Mouse (Mus musculus): ENCODE results near the gene Smarcc2. TPM values are rescaled to one million over a fixed set of nuclear protein-coding genes. Genes with fewer than 3 reads are reported as not detected.
A peak's percentile ranks its signal among the peaks of the same experiment; 100 is the strongest.
"Not testable (repeated sequence)": the region's sequence is repeated elsewhere in the genome, so short reads cannot be mapped to it uniquely, and the experiment has no call there.

Gene Smarcc2
- polyA plus RNA-seq, 1 experiment from 2014 or later = 177 TPM

DNA sequence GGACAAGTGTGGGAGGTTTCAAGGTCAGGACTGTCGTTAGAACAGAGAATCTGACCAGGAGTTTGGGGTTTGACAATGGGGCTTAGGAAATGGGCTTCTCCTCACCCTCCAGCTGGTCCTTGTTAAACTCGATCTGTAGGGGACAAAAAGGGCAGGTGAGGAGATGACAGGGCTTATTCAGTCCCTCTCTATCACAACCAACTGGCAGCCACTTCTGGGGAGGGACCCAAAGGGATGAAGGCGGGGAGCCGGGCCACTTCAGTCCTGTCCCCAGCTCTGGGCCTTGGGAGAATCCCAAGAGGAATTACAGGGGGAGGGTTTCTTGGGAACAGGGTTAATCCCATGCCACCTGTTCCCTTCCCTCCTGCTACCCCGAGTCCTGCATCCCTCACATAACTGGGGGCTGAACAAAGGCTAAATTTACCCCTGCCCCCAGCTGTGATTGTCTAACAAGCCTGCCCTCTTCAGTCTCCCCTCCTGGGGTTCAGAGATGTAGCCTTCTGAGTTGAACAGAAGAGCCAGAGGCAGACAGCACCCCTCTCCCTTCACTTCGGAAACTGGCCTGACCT, 37.5 kb downstream of the Smarcc2 start:
- no peak for ATAC-seq (ENCODE audit: low FRiP score, low read depth)
- Histone ChIP-seq H3K4me1 (peaks cover 35% of the 10 kb centered on the region), H3K9me3 (no peaks in the 10 kb centered on the region), H3K27me3 (replicated peaks) (no peaks in the 10 kb centered on the region), H3K36me3 (peaks cover 4% of the 10 kb centered on the region), H3K4me3 (no peak overlapping the region), H3K27ac (no peak overlapping the region), H3K4me2 (replicated peaks) (no peak overlapping the region), H3K9ac (0 out of 2 replicates have a peak overlapping the region, but pooled peaks have one; percentile 8)
- 43% methylated on average over 6 of the region's 6 CpGs for WGBS

DNA sequence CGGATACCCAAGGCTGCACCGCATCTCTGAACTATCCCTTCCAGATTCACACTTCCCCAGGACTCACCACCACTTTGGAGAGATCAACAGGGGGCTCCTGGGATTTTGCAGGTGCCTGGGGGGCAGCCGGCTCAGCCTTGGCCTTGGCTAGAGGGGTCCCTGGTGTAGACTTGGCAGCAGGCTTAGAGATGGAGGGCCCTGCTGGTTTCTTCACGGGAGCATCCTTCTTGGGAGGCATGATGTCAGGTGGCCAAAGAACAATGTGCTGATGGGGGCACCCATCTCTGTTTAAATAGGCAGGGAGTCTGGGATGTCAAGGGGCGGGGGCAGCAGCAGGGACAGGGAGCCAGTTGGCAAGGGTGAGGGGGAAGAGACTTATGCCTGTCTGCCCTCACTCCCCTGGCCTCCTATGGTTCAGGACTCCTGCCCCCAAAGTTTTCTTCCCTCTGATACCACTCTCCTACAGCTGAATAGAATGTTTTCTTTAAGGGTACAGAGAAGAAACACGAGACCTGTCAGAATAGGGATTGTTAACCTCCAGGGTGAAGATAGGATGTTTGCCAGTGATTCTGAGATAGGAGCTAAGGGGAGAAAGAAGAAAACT, 38.2 kb downstream of the Smarcc2 start:
- peaks cover 28% of the 10 kb centered on the region for H3K4me1 ChIP-seq

DNA sequence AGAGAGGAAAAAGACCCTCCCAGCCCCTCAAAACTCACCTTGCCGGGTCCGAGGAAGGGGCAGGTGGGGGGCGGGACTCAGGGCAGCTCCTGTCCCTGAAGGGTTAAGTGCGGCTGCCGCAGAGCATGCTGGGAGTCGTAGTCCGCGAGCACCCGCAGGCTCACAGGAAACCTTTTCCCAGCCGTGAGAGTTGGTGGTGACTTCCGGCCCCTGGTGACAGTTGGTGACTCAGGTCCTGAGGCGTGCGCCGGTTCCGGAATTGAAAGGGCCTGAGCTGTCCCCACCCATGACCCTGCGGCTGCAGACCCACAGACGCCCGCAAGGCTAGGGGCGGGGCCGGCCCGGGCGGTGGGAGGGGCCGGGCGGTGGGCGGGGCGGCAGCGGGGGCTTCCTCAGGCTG, 39.5 kb downstream of the Smarcc2 start, which contains the start of gene Myl6b:
Gene Myl6b (minus strand): TSS at position 96 of the 400 bp plus-strand sequence.
- Histone ChIP-seq H3K9ac (peak within 1 kb of the TSS; percentile 54), H3K4me1 (peaks cover 21% of the 10 kb centered on the region), H3K4me3 (peak within 1 kb of the TSS; percentile 57), H3K4me2 (replicated peaks) (peak within 1 kb of the TSS; percentile 79), H3K9me3 (no peaks in the 10 kb centered on the region), H3K36me3 (no peaks in the 10 kb centered on the region), H3K27ac (peak within 1 kb of the TSS; percentile 22; the same call in 1 of the 2 replicates), H3K27me3 (replicated peaks) (no peaks in the 10 kb centered on the region)
- WGBS = under 1% methylated on average over 27 of the region's 27 CpGs
- peak; percentile 78 for ATAC-seq (ENCODE audit: low FRiP score, low read depth)

More for the DNA sequence above, 38.2 kb downstream of the Smarcc2 start:
- Histone ChIP-seq H3K9me3 (no peaks in the 10 kb centered on the region), H3K27me3 (replicated peaks) (no peaks in the 10 kb centered on the region), H3K27ac (no peak overlapping the region), H3K4me3 (no peak overlapping the region), H3K9ac (no peak overlapping the region), H3K36me3 (no peaks in the 10 kb centered on the region), H3K4me2 (replicated peaks) (peak overlapping the region; percentile 79)
- WGBS = 45% methylated on average over 6 of the region's 6 CpGs
- no peak for ATAC-seq (ENCODE audit: low FRiP score, low read depth)

DNA sequence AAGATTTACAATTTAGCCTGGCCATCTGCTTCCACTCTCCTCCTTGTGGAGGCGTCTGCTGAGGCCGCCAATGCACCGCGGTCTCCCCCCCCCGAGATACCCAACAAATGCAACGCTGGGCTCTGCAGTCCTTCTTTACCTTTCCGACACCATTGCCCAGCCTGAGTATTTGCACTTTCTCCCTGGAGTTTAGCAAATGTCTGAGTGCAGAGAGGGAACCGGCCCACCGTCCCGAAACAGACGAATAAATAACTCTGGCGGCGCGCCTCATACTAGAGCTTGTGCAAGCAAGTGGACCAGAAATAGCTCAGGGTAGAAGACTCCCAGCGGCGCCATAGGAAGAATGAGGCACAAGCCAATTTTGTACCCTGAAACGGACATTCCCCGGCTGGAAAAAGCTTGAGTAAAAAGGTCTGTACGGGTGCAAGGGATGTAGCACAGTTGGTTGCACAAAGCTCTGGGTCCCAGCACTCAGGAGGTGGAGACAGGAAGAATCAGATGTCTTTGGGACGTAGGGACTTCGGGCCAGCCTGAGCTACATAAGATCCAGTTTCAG, 40.1 kb downstream of the Smarcc2 start:
- peak overlapping the region; percentile 79 for H3K4me2 ChIP-seq (replicated peaks)
- peak overlapping the region; percentile 57 for H3K4me3 ChIP-seq
- ATAC-seq (ENCODE audit: low FRiP score, low read depth) = peak; percentile 21; the same call in 1 of the 2 replicates
- H3K27ac ChIP-seq = peak overlapping the region; percentile 22; the same call in 1 of the 2 replicates
- no peaks in the 10 kb centered on the region for H3K9me3 ChIP-seq
- H3K36me3 ChIP-seq = no peaks in the 10 kb centered on the region
- H3K9ac ChIP-seq = peak overlapping the region; percentile 54
- WGBS = 2% methylated on average over 21 of the region's 21 CpGs
- H3K27me3 ChIP-seq (replicated peaks) = no peaks in the 10 kb centered on the region
- peaks cover 20% of the 10 kb centered on the region for H3K4me1 ChIP-seq

DNA sequence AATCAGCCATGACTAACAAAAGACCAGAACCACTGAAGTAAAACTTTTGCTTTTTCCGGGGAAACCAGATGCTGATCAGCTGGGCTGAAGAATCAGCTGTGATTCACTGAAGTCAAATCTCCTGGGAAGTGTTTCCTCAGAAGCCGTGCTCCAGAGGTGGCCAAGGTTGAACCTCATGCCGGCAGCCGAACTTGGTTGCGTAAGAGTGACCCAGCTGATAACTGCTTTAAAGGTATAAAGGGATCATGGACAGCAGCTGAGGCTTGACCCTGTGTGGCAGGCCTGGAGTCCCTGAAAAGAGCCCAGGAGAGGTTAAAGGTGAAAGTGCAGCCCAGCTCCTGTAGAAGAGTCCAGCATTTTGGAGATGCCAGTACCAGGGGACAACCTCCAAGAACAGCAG, 43.3 kb downstream of the Smarcc2 start:
- ATAC-seq (ENCODE audit: low FRiP score, low read depth) = no peak
- H3K9me3 ChIP-seq = no peaks in the 10 kb centered on the region
- 87% methylated on average over 5 of the region's 5 CpGs for WGBS
- no peak overlapping the region for H3K27ac ChIP-seq
- no peak overlapping the region for H3K9ac ChIP-seq
- no peaks in the 10 kb centered on the region for H3K27me3 ChIP-seq (replicated peaks)
- H3K36me3 ChIP-seq = no peaks in the 10 kb centered on the region; the same call in 1 of the 2 replicates
- no peak overlapping the region for H3K4me3 ChIP-seq
- H3K4me2 ChIP-seq (replicated peaks) = no peak overlapping the region
- H3K4me1 ChIP-seq = peaks cover 10% of the 10 kb centered on the region

DNA sequence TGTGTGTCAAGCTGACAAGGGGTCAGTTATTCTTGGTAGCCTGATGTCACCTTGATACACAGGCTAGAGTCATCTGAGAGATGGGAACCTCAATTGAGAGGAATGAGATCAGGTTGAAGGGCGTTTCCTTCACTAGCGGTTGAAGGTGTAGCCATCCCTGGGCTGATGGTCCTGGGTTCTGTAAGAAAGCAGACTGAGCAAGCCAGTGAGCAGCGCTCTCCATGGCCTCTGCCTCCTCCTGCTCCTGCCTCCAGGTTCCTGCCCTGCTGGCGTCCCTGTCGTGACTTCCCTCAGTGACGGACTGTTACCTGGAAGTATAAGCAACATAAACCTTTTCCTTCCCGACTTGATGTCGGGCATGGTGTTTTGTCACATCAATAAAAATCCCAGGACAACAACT, 44.5 kb downstream of the Smarcc2 start:
- Histone ChIP-seq H3K9ac (no peak overlapping the region), H3K36me3 (no peaks in the 10 kb centered on the region; the same call in 1 of the 2 replicates), H3K27me3 (replicated peaks) (no peaks in the 10 kb centered on the region), H3K27ac (no peak overlapping the region), H3K4me3 (no peak overlapping the region), H3K4me1 (peaks cover 6% of the 10 kb centered on the region), H3K4me2 (replicated peaks) (no peak overlapping the region), H3K9me3 (no peaks in the 10 kb centered on the region)
- WGBS = 75% methylated on average over 8 of the region's 8 CpGs
- ATAC-seq (ENCODE audit: low FRiP score, low read depth) = no peak

DNA sequence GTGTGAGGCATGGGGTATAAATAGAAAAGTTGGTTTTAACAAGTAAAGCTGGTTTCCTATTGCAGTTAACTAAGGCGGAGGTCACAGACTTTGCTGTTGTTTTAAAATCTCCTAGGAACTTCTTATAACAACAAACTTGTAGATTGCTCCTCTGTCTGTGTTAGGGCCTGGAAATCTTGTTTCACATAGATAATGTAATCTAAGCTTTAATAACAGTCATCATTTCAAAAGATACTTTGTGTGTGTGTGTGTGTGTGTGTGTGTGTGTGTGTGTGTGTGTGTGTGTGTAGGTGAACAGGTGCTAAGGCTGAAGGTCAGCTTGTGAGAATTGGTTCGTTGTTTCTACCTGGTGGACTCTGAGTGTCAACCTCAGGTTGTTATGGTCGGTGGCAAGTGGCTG, 45.0 kb downstream of the Smarcc2 start:
- H3K9me3 ChIP-seq = no peaks in the 10 kb centered on the region
- no peak for ATAC-seq (ENCODE audit: low FRiP score, low read depth)

DNA sequence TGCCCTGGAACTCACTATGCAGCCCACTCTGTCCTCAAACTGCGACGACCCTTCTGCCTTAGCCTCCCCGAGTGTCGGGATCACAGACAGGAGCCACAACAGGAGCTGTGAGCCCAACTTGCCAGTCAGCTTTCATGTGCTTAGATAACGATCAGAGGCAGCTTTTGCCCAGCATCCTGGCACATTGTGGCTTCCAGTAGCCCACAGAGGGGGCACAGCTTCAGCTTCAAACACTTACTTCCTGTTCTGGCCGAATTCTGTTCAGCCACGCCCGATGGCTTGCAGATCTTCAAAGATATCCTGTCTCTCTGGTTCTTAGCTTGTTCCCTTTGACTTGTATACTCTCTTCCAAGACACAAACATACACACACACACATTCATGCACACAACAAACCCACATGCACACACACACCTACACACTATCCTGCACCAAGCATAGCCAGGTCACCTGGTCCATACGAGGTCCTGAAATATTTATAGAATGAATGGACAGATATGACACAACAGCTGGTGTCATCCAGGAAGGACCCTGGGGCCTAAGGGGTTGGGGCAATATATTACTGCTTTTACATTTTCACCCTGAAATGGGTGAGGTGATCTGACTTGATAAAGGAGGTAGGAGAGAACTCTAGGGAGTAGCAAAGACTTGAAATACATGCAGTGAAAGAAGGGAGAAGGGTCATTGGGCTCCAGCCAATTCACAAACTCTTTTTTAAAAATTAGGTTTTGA, 45.8 kb downstream of the Smarcc2 start:
- Histone ChIP-seq H3K4me3 (no peak overlapping the region), H3K9me3 (no peaks in the 10 kb centered on the region), H3K4me2 (replicated peaks) (0 out of 2 replicates have a peak overlapping the region, but pooled peaks have one; percentile 16), H3K9ac (no peak overlapping the region), H3K27ac (no peak overlapping the region), H3K36me3 (peaks cover 4% of the 10 kb centered on the region), H3K27me3 (replicated peaks) (no peaks in the 10 kb centered on the region), H3K4me1 (no peaks in the 10 kb centered on the region)
- 86% methylated on average over 9 of the region's 9 CpGs for WGBS
- ATAC-seq (ENCODE audit: low FRiP score, low read depth) = no peak

More for the DNA sequence above, 45.0 kb downstream of the Smarcc2 start:
- Histone ChIP-seq H3K4me1 (peaks cover 6% of the 10 kb centered on the region), H3K9ac (no peak overlapping the region), H3K36me3 (no peaks in the 10 kb centered on the region; the same call in 1 of the 2 replicates), H3K27ac (no peak overlapping the region), H3K27me3 (replicated peaks) (no peaks in the 10 kb centered on the region), H3K4me3 (no peak overlapping the region), H3K4me2 (replicated peaks) (no peak overlapping the region)
- WGBS = 92% methylated on average over 3 of the region's 3 CpGs

DNA sequence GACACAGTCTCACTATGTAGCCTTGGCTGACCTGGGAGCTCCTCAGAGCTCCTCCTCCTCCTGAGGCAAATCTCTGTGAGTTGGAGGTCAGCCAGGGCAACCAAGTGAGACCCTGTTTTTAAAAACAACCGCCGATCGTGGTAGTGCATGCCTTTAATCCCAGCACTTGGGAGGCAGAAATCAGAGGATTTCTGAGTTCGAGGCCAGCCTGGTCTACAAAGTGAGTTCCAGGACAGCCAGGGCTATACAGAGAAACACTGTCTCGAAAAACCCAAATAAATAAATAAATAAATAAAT, 46.3 kb downstream of the Smarcc2 start:
- ATAC-seq (ENCODE audit: low FRiP score, low read depth); H3K4me2 ChIP-seq (replicated peaks); H3K9me3 ChIP-seq; H3K36me3 ChIP-seq; H3K4me1 ChIP-seq; H3K27ac ChIP-seq; H3K9ac ChIP-seq; H3K4me3 ChIP-seq; H3K27me3 ChIP-seq (replicated peaks): not testable (repeated sequence)
- WGBS = 90% methylated on average over 5 of the region's 5 CpGs

DNA sequence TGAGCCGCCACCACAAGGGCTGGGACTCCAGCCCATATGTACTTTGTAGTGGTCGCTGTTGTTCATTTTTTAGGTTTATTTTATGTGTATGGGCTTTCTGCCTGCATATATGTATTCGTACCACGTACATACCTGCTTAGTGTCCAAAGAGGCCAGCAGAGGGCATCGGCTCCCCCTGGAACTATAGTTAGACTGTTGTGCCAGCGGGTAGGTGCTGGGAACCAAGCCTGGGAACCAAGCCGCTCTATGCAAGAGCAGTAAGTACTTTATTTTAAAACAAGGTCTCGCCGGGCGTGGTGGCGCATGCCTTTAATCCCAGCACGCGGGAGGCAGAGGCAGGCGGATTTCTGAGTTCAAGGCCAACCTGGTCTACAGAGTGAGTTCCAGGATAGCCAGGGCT, 46.9 kb downstream of the Smarcc2 start:
- 95% methylated on average over 14 of the region's 14 CpGs for WGBS
- Histone ChIP-seq H3K4me2 (replicated peaks) (no peak overlapping the region), H3K4me3 (no peak overlapping the region), H3K9ac (no peak overlapping the region), H3K4me1 (no peaks in the 10 kb centered on the region), H3K27me3 (replicated peaks) (no peaks in the 10 kb centered on the region), H3K27ac (no peak overlapping the region), H3K36me3 (peaks cover 14% of the 10 kb centered on the region), H3K9me3 (no peaks in the 10 kb centered on the region)
- no peak for ATAC-seq (ENCODE audit: low FRiP score, low read depth)

DNA sequence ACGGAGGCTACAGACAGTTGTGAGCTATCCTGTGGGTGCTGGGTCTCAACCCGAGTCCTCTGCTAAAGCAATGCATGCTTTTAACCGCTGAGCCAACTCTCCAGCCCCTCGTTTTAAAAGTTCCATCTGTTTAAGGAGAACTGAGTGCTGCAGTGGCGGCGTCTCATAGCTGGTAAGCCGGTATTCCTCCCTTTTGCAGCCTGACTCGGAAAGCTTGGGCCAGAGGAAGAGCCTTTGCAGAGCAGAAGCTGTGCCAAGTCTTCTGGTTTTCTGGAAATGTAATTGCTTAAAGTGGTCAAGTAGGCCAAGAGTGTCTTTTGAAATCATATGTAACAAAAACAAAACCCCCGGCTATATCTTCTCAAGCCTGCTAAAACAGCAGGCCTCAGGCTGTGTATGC, 49.2 kb downstream of the Smarcc2 start:
- no peak overlapping the region for H3K27ac ChIP-seq
- no peaks in the 10 kb centered on the region for H3K9me3 ChIP-seq
- H3K4me1 ChIP-seq = no peaks in the 10 kb centered on the region
- no peak overlapping the region for H3K4me2 ChIP-seq (replicated peaks)
- peaks cover 33% of the 10 kb centered on the region for H3K36me3 ChIP-seq
- no peak overlapping the region for H3K4me3 ChIP-seq
- no peak overlapping the region for H3K9ac ChIP-seq
- 80% methylated on average over 9 of the region's 9 CpGs for whole genome bisulfite sequencing
- no peak for ATAC-seq (ENCODE audit: low FRiP score, low read depth)
- H3K27me3 ChIP-seq (replicated peaks) = no peaks in the 10 kb centered on the region

DNA sequence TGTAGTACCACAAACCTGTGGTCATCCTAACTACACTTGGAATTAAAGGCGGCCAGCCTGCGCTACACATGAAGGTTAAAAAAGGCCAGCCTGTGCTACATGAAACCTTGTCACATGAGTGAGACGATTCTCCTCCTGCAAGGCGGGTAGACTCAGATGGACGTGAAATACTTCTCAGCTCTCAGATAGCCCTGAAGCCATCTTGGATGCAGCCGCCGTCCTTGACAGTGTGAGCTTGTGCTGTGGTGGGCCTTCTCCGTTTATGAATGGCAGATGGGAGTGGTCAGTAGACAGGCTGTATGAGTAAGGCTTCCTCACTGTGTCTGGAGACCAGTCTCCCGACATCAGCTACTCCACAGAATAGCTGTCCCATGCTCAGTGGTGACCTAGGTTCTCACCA, 50.2 kb downstream of the Smarcc2 start:
- no peak for ATAC-seq (ENCODE audit: low FRiP score, low read depth)
- peaks cover 35% of the 10 kb centered on the region for H3K36me3 ChIP-seq
- H3K27ac ChIP-seq = no peak overlapping the region
- H3K9me3 ChIP-seq = no peaks in the 10 kb centered on the region
- H3K27me3 ChIP-seq (replicated peaks) = no peaks in the 10 kb centered on the region
- no peaks in the 10 kb centered on the region for H3K4me1 ChIP-seq
- no peak overlapping the region for H3K4me2 ChIP-seq (replicated peaks)
- WGBS = 89% methylated on average over 9 of the region's 9 CpGs
- H3K9ac ChIP-seq = no peak overlapping the region
- no peak overlapping the region for H3K4me3 ChIP-seq

Measured in neural tube, embryonic 12.5 days (tissue).